Mouse (Mus musculus) bone marrow, adult 2 months (tissue): ENCODE measurements around the gene Ssh2. TPM values are rescaled to one million over a fixed set of nuclear protein-coding genes. Genes with fewer than 3 reads are reported as not detected.

ENCODE experiments used
- H3K27ac ChIP-seq: fragments of 200-500 bp; 2 replicates; pipeline ENCODE4 v1.5.1; 2012; ENCODE audit warnings: low read depth, mild to moderate bottlenecking, control low read depth, inconsistent platforms, low read length; ENCODE audit not compliant: control insufficient read depth, poor library complexity, insufficient read depth
- H3K4me1 ChIP-seq: fragments of 200-500 bp; 2 replicates; pipeline ENCODE4 v1.6.1; 2011; ENCODE audit warnings: low read length; ENCODE audit not compliant: control insufficient read depth, insufficient read depth
- H3K4me3 ChIP-seq: fragments of 200-500 bp; replicated peaks from 2 replicates; pipeline ENCODE3; 2011; ENCODE audit warnings: mild to moderate bottlenecking, low read depth, low read length, control low read depth; ENCODE audit not compliant: control insufficient read depth
- CTCF ChIP-seq: fragments of 200-500 bp; IDR thresholded peaks from 2 replicates; pipeline ENCODE4 v1.5.1; 2011; ENCODE audit warnings: low read length, control low read depth; ENCODE audit not compliant: control insufficient read depth, insufficient read depth
- POLR2A ChIP-seq: fragments of 200-500 bp; IDR thresholded peaks from 2 replicates; pipeline ENCODE4 v1.6.1; 2011; ENCODE audit warnings: low read depth, mild to moderate bottlenecking, control low read depth, low read length, borderline replicate concordance; ENCODE audit not compliant: control insufficient read depth
- WGBS: fragments of 180-500 bp; shearing (Covaris S2); methylation state at CpG from one replicate; pipeline ENCODE4 v1.1.7; 2018; 5-methylcytosine and 5-hydroxymethylcytosine counted together
- polyA plus RNA-seq: library from polyadenylated mRNA; stranded (reverse); fragments of >200 nt; gene quantifications from 2 replicates; pipeline ENCODE4 v1.2.4, GENCODE M21; 2011; ENCODE audit warnings: low replicate concordance; ENCODE audit not compliant: missing spikeins, insufficient read depth, insufficient read length

Ssh2 gene
- polyA plus RNA-seq, 1 experiment, result 21.8 TPM

GRCm38 (mm10) chr11:77347273-77347672, 131.2 kb downstream of the Ssh2 start:
- no peak overlapping the region for H3K27ac ChIP-seq
- H3K4me1 ChIP-seq, result no peaks in the 10 kb centered on the region
- no peak overlapping the region for H3K4me3 ChIP-seq
- TF ChIP-seq CTCF, result no peak
- 88% methylated on average over 4 of the region's 4 CpGs for WGBS

- peak overlapping the region; percentile 83 for H3K4me3 ChIP-seq
- peak overlapping the region; percentile 67 for H3K27ac ChIP-seq
- TF ChIP-seq CTCF (no peak), POLR2A (peak; percentile 82; the same call in 1 of the 2 replicates)
- no peaks in the 10 kb centered on the region for H3K4me1 ChIP-seq
- under 1% methylated on average over 54 of the region's 54 CpGs for WGBS
Measured at GRCm38 (mm10) chr11:77348142-77348741, 132.2 kb downstream of the Ssh2 start.

GRCm38 (mm10) chr11:77348985-77349384, 132.9 kb downstream of the Ssh2 start:
- H3K27ac ChIP-seq, result no peak overlapping the region; the same call in 1 of the 2 replicates
- 2% methylated on average over 6 of the region's 6 CpGs for WGBS
- TF ChIP-seq CTCF (no peak), POLR2A (no peak)

GRCm38 (mm10) chr11:77349698-77350097, 133.6 kb downstream of the Ssh2 start:
- TF ChIP-seq CTCF (no peak), POLR2A (no peak)
- H3K4me3 ChIP-seq, result peak overlapping the region; percentile 55
- no peaks in the 10 kb centered on the region; the same call in 1 of the 2 replicates for H3K4me1 ChIP-seq
- H3K27ac ChIP-seq, result no peak overlapping the region
- WGBS, result 52% methylated on average over 2 of the region's 2 CpGs

More at GRCm38 (mm10) chr11:77348985-77349384, 132.9 kb downstream of the Ssh2 start:
- Histone ChIP-seq H3K4me3 (peak overlapping the region; percentile 83), H3K4me1 (no peaks in the 10 kb centered on the region)

- 55% methylated on average over 3 of the region's 3 CpGs for WGBS
- TF ChIP-seq CTCF (no peak), POLR2A (no peak)
- Histone ChIP-seq H3K27ac (no peak overlapping the region), H3K4me1 (peaks cover 3% of the 10 kb centered on the region), H3K4me3 (no peak overlapping the region)
Measured at GRCm38 (mm10) chr11:77355055-77355454, 139.0 kb downstream of the Ssh2 start.

- TF ChIP-seq POLR2A (no peak), CTCF (no peak)
- Histone ChIP-seq H3K4me3 (no peak overlapping the region), H3K4me1 (peaks cover 3% of the 10 kb centered on the region), H3K27ac (no peak overlapping the region)
- WGBS, result 84% methylated on average over 1 of the region's 1 CpGs
Measured at GRCm38 (mm10) chr11:77357839-77358238, 141.8 kb downstream of the Ssh2 start.

- Histone ChIP-seq H3K27ac (no peak overlapping the region), H3K4me1 (peaks cover 2% of the 10 kb centered on the region)
- WGBS, result 75% methylated on average over 2 of the region's 2 CpGs
Measured at GRCm38 (mm10) chr11:77363476-77363875, 147.4 kb downstream of the Ssh2 start.

GRCm38 (mm10) chr11:77364376-77364775, 148.3 kb downstream of the Ssh2 start:
- Histone ChIP-seq H3K4me3 (no peak overlapping the region), H3K4me1 (peaks cover 3% of the 10 kb centered on the region), H3K27ac (no peak overlapping the region)
- TF ChIP-seq POLR2A, result no peak
- no peak for TF ChIP-seq CTCF
- WGBS, result 65% methylated on average over 1 of the region's 1 CpGs

More at GRCm38 (mm10) chr11:77363476-77363875, 147.4 kb downstream of the Ssh2 start:
- no peak overlapping the region for H3K4me3 ChIP-seq
- TF ChIP-seq POLR2A, result no peak
- TF ChIP-seq CTCF, result no peak
